ENCODE assay signal across 22 mouse cellular contexts in genomic region chr8:92747951-92748350, GRCm38 (mm10).
A peak's percentile ranks its signal among the peaks of the same experiment; 100 is the strongest.
DNase-seq lines count a peak whose midpoint lies in the region; ATAC-seq and TF ChIP-seq lines count a peak whose summit lies in the region.
"Had no signal": no experiment of that assay in that cellular context is flagged by ENCODE, and none has a peak within 500 bp of the region (broad histone marks: within the 10 kb centered on the region; RNA-seq: fewer than 3 reads in every experiment).

No protein-coding gene starts in this region.

- no peak for TF ChIP-seq POLR2A in brain, embryonic 14.5 days (IDR thresholded peaks at IDR 0.05; ENCODE audit: borderline replicate concordance, extremely low read depth, insufficient read depth, insufficient read length, poor library complexity, severe bottlenecking)

- no peak for ATAC-seq in midbrain, postnatal 0 days (ENCODE audit: low FRiP score)
- ATAC-seq: activated CD4-positive, CD25-positive, alpha-beta regulatory T cell, adult 4 months; intestine, postnatal 0 days; liver, embryonic 12.5 days had no signal

- peak; percentile 30 for DNase-seq in gastrocnemius, adult 2 months
- no peak for DNase-seq in gastrocnemius, postnatal 4 days (ENCODE audit: low spot score in 2 of 2)
- DNase-seq in brain, embryonic 14.5 days (ENCODE audit: low read depth), result peak; percentile 70
- no peak for DNase-seq in midbrain, embryonic 10.5 days (ENCODE audit: low spot score)
- DNase-seq in midbrain, postnatal 0 days (ENCODE audit: low spot score), result peak; percentile 11
- no peak for DNase-seq in cerebellum, postnatal 36 days
- no peak for DNase-seq in heart, postnatal 4 days
- DNase-seq: adrenal gland, postnatal 25 days; cerebellum, adult 2 months; heart, adult 11 months; heart, postnatal 14 days; kidney, postnatal 4 days; lung, embryonic 14.5 days; thymus, postnatal 36 days had no signal

- peaks cover 44% of the 10 kb centered on the region for H3K4me1 ChIP-seq in midbrain, embryonic 10.5 days
- peaks cover 7% of the 10 kb centered on the region; the same call in 1 of the 2 replicates for H3K4me1 ChIP-seq in midbrain, postnatal 0 days (ENCODE audit: insufficient read depth, low read length)
- H3K4me1 ChIP-seq: heart, embryonic 12.5 days; kidney, embryonic 15.5 days; liver, embryonic 12.5 days had no signal

- no peak overlapping the region for H3K4me2 ChIP-seq in midbrain, postnatal 0 days (ENCODE audit: low read depth, low read length, poor library complexity, severe bottlenecking)
- H3K4me2 ChIP-seq: heart, embryonic 12.5 days; hindbrain, embryonic 14.5 days; kidney, embryonic 15.5 days; limb, embryonic 12.5 days; liver, embryonic 12.5 days; lung, embryonic 14.5 days; neural tube, embryonic 13.5 days had no signal

- no peaks in the 10 kb centered on the region for H3K9me3 ChIP-seq in midbrain, embryonic 10.5 days (replicated peaks)
- no peaks in the 10 kb centered on the region for H3K9me3 ChIP-seq in midbrain, postnatal 0 days (ENCODE audit: low read length)
- H3K9me3 ChIP-seq: heart, embryonic 12.5 days; kidney, embryonic 15.5 days; limb, embryonic 12.5 days; liver, embryonic 12.5 days; neural tube, embryonic 13.5 days had no signal

- intact Hi-C loops in gastrocnemius, adult 2 months (cut with DNase I), result no loop called here

- no peak for TF ChIP-seq CTCF in gastrocnemius, adult 2 months (IDR thresholded peaks at IDR 0.05)
- TF ChIP-seq CTCF in brain, embryonic 14.5 days (IDR thresholded peaks at IDR 0.05; ENCODE audit: borderline replicate concordance, extremely low read depth, insufficient read depth, insufficient read length), result no peak
- TF ChIP-seq CTCF in midbrain, postnatal 0 days (IDR thresholded peaks at IDR 0.05), result no peak

- peaks cover 20% of the 10 kb centered on the region for H3K27me3 ChIP-seq in midbrain, embryonic 10.5 days (ENCODE audit: low read depth, poor library complexity, severe bottlenecking)
- no peaks in the 10 kb centered on the region for H3K27me3 ChIP-seq in midbrain, postnatal 0 days (ENCODE audit: insufficient read depth, low read length)
- H3K27me3 ChIP-seq: kidney, embryonic 15.5 days; limb, embryonic 12.5 days; liver, embryonic 12.5 days had no signal

- H3K9ac ChIP-seq in midbrain, postnatal 0 days (replicated peaks; ENCODE audit: low read length, poor library complexity, severe bottlenecking), result no peak overlapping the region
- H3K9ac ChIP-seq: heart, embryonic 12.5 days; hindbrain, embryonic 14.5 days; kidney, embryonic 15.5 days; limb, embryonic 12.5 days; liver, embryonic 12.5 days; lung, embryonic 14.5 days; neural tube, embryonic 13.5 days had no signal

- H3K4me3 ChIP-seq in gastrocnemius, adult 2 months, result no peak overlapping the region
- no peak overlapping the region for H3K4me3 ChIP-seq in midbrain, embryonic 10.5 days
- H3K4me3 ChIP-seq in midbrain, postnatal 0 days (ENCODE audit: low read depth, low read length), result no peak overlapping the region
- H3K4me3 ChIP-seq: heart, embryonic 12.5 days; kidney, embryonic 15.5 days; limb, embryonic 12.5 days; liver, embryonic 12.5 days; neural tube, embryonic 13.5 days had no signal

- 0 out of 2 replicates have a peak overlapping the region, but pooled peaks have one; percentile 28 for H3K27ac ChIP-seq in gastrocnemius, adult 2 months
- peak overlapping the region; percentile 39; the same call in 1 of the 2 replicates for H3K27ac ChIP-seq in midbrain, embryonic 10.5 days (replicated peaks)
- H3K27ac ChIP-seq in midbrain, postnatal 0 days (ENCODE audit: low read depth, low read length), result no peak overlapping the region
- H3K27ac ChIP-seq: hindbrain, embryonic 14.5 days; kidney, embryonic 15.5 days; limb, embryonic 12.5 days; liver, embryonic 12.5 days; neural tube, embryonic 13.5 days had no signal

- H3K36me3 ChIP-seq in midbrain, embryonic 10.5 days, result no peaks in the 10 kb centered on the region
- H3K36me3 ChIP-seq in midbrain, postnatal 0 days (ENCODE audit: insufficient read depth, low read length), result no peaks in the 10 kb centered on the region
- H3K36me3 ChIP-seq: heart, embryonic 12.5 days; kidney, embryonic 15.5 days; limb, embryonic 12.5 days; liver, embryonic 12.5 days; neural tube, embryonic 13.5 days had no signal

- 72% methylated on average over 6 of the region's 6 CpGs for WGBS in midbrain, embryonic 10.5 days
- 17% methylated on average over 6 of the region's 6 CpGs for WGBS in midbrain, postnatal 0 days

Comparison
In these comparisons a context has a peak if more than half of its experiments do, and no peak if none do; other contexts are left out.
1. DNase-seq: peak in gastrocnemius, adult 2 months (single experiment), brain, embryonic 14.5 days (single experiment) and midbrain, postnatal 0 days (single experiment); none in gastrocnemius, postnatal 4 days (0 of 2), midbrain, embryonic 10.5 days (single experiment), cerebellum, postnatal 36 days (0 of 2) and heart, postnatal 4 days (single experiment).